Comparison of ENCODE assay signal across 4 mouse cellular contexts in the genomic region with DNA sequence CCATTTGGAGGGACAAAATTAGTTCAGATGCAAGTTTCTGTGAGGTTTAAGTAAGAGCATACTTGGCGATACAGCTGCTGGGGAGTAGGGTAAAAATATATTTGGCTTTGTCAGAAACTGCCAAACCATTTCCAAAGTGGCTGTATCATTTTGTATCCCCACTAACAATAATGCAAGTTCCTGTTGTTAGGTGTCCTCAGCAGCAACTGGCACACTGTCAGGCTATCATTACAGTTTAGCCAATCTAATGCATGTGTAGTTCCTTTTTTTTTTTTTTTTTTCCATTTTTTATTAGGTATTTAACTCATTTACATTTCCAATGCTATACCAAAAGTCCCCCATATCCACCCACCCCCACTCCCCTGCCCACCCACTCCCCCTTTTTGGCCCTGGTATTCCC. TPM values are rescaled to one million over a fixed set of nuclear protein-coding genes. Genes with fewer than 3 reads are reported as not detected.
DNase-seq lines count a peak whose midpoint lies in the region; ATAC-seq and TF ChIP-seq lines count a peak whose summit lies in the region.
"Not testable (repeated sequence)": the region's sequence is repeated elsewhere in the genome, so short reads cannot be mapped to it uniquely, and the experiment has no call there.

No protein-coding gene starts in this region.

- TF ChIP-seq POLR2A in MEL (IDR thresholded peaks at IDR 0.05; ENCODE audit: control insufficient read depth in 1 of 2, insufficient read depth in 1 of 2, low read depth in 1 of 2, low read length in 2 of 2, poor library complexity in 1 of 2): not testable (repeated sequence)

- H3K36me3 ChIP-seq in MEL (ENCODE audit: control insufficient read depth in 1 of 2, insufficient read depth in 2 of 2, low read length in 2 of 2): peaks cover 5 to 21% of the 10 kb centered on the region in 2 experiments

- H3K27ac ChIP-seq in MEL (ENCODE audit: control insufficient read depth, low read depth, low read length): not testable (repeated sequence)

- H3K4me3 ChIP-seq in MEL (ENCODE audit: control insufficient read depth in 1 of 2, insufficient read depth in 1 of 2, low read depth in 2 of 2, low read length in 2 of 2): not testable (repeated sequence)

- ATAC-seq in granulocyte monocyte progenitor cell, adult 5-6 weeks (replicated peaks; ENCODE audit: poor library complexity, severe bottlenecking): peak; percentile 61
- 0 out of 2 replicates have a peak, but pooled peaks have one; percentile 44 for ATAC-seq in megakaryocyte progenitor cell, adult 5-6 weeks (replicated peaks; ENCODE audit: poor library complexity)

- TF ChIP-seq CTCF in MEL (IDR thresholded peaks at IDR 0.05 in 2 of 3, conservative IDR thresholded peaks at IDR 0.05 in 1 of 3; ENCODE audit: control insufficient read depth in 1 of 3, insufficient read depth in 1 of 3, low read depth in 2 of 3, low read length in 3 of 3, poor library complexity in 1 of 3, severe bottlenecking in 1 of 3): not testable (repeated sequence)

- TF ChIP-seq RAD21 in MEL (IDR thresholded peaks at IDR 0.05; ENCODE audit: low read depth, low read length): not testable (repeated sequence)

- peaks cover 74% of the 10 kb centered on the region for H3K79me2 ChIP-seq in MEL (ENCODE audit: control insufficient read depth, insufficient read depth, low read length, poor library complexity)

- H3K27me3 ChIP-seq in MEL (ENCODE audit: control insufficient read depth in 1 of 2, insufficient read depth in 2 of 2, low read length in 2 of 2): not testable (repeated sequence)

- H3K9me3 ChIP-seq in MEL (replicated peaks; ENCODE audit: insufficient read depth, low read length): not testable (repeated sequence)

- not testable (repeated sequence) for TF ChIP-seq EP300 in MEL (IDR thresholded peaks at IDR 0.05; ENCODE audit: low read depth in 1 of 2, low read length in 2 of 2)

- peaks cover 7 to 10% of the 10 kb centered on the region in 2 experiments for H3K4me1 ChIP-seq in MEL (ENCODE audit: control insufficient read depth in 1 of 2, insufficient read depth in 2 of 2, low read length in 2 of 2)

- DNase-seq in MEL (ENCODE audit: low read depth, low spot score): peak; percentile 69
- DNase-seq in heart, adult 11 months: peak; percentile 45

- H3K9ac ChIP-seq in MEL (ENCODE audit: control insufficient read depth, low read depth, low read length, poor library complexity, severe bottlenecking): not testable (repeated sequence)

TF ChIP-seq in MEL, 35 proteins besides CTCF, POLR2A, EP300 and RAD21:
- TF ChIP-seq ZNF384 (IDR thresholded peaks at IDR 0.05; ENCODE audit: low read depth, low read length): peak; percentile 87
TF ChIP-seq in MEL: peak in this region for 1; not testable (repeated sequence) for 34.

RNA-seq across cellular contexts. Expression of a gene that starts 9.2 kb away (rescaled TPM):
- 17.1 and 17.3 TPM in 2 replicates for total RNA-seq in MEL (2012; rRNA removed)
- 10 to 100 TPM in 1 of 2 experiments, not detected in 1; 25.9 TPM for polyA plus RNA-seq in MEL (2012; ENCODE audit: insufficient read depth in 1 of 2, insufficient read length in 2 of 2, low read depth in 1 of 2, low replicate concordance in 2 of 2, missing spikeins in 1 of 2)
- total RNA-seq in granulocyte monocyte progenitor cell, adult 5-6 weeks (2014; fragmentation: Nextera tagmentation): 41.5 and 46.1 TPM in 2 replicates
- total RNA-seq in granulocyte monocyte progenitor cell, adult 5-6 weeks (2017): 56.4 and 84.0 TPM in 2 replicates
- total RNA-seq in megakaryocyte progenitor cell, adult 5-6 weeks (2015): 82.8 and 98.1 TPM in 2 replicates
- total RNA-seq in megakaryocyte progenitor cell, adult 5-6 weeks (2017): 64.5 and 82.0 TPM in 2 replicates
